Comparison of ENCODE assay signal across 23 mouse cellular contexts in genomic region chr13:7090916-7091315, GRCm38 (mm10).
DNase-seq lines count a peak whose midpoint lies in the region; ATAC-seq and TF ChIP-seq lines count a peak whose summit lies in the region.
"Had no signal": no experiment of that assay in that cellular context is flagged by ENCODE, and none has a peak within 500 bp of the region (broad histone marks: within the 10 kb centered on the region; RNA-seq: fewer than 3 reads in every experiment).

No protein-coding gene starts in this region.

- no peaks in the 10 kb centered on the region for H3K4me1 ChIP-seq in lung, embryonic 14.5 days (ENCODE audit: insufficient read depth)
- H3K4me1 ChIP-seq: embryonic facial prominence, embryonic 12.5 days; forebrain, embryonic 12.5 days; heart, embryonic 15.5 days; hindbrain, embryonic 13.5 days had no signal

- no peak overlapping the region for H3K9ac ChIP-seq in lung, embryonic 14.5 days
- H3K9ac ChIP-seq: embryonic facial prominence, embryonic 12.5 days; forebrain, embryonic 12.5 days; heart, embryonic 15.5 days; hindbrain, embryonic 13.5 days had no signal

- no peak for ATAC-seq in lung, embryonic 14.5 days (ENCODE audit: insufficient read depth)
- ATAC-seq: forebrain, embryonic 16.5 days; hindbrain, postnatal 0 days had no signal

- intact Hi-C loops in left cerebral cortex, postnatal 36 days (cut with DNase I): no loop called here

- H3K4me2 ChIP-seq in lung, embryonic 14.5 days: no peak overlapping the region
- H3K4me2 ChIP-seq: embryonic facial prominence, embryonic 12.5 days; forebrain, embryonic 12.5 days; heart, embryonic 11.5 days; heart, embryonic 15.5 days; hindbrain, embryonic 13.5 days had no signal

- peak; percentile 2 for DNase-seq in layer of hippocampus, adult 9-10 months (ENCODE audit: low spot score)
- DNase-seq in layer of hippocampus, adult 8-10 months (ENCODE audit: low spot score in 2 of 2): no peak
- DNase-seq in lung, embryonic 14.5 days: peak; percentile 32
- DNase-seq in lung, postnatal 4 days: no peak
- peak; percentile 3 to 4 for DNase-seq in left cerebral cortex, postnatal 36 days (ENCODE audit: low spot score in 2 of 2)
- DNase-seq in testis, postnatal 10 days (ENCODE audit: low spot score): no peak
- DNase-seq: adrenal gland, adult 8-10 months; adrenal gland, postnatal 36 days; cerebellum, adult 11 months; cerebellum, adult 8-10 months; cerebellum, postnatal 14 days; embryo, embryonic 11 days; gastrocnemius, postnatal 14 days; heart, adult 2 months; heart, postnatal 14 days had no signal

- H3K27ac ChIP-seq in lung, embryonic 14.5 days (ENCODE audit: low read depth): no peak overlapping the region
- H3K27ac ChIP-seq: embryonic facial prominence, embryonic 12.5 days; forebrain, embryonic 12.5 days; heart, adult 2 months; heart, embryonic 15.5 days; hindbrain, embryonic 13.5 days; hindbrain, postnatal 0 days had no signal

- 81% methylated on average over 2 of the region's 2 CpGs for WGBS in lung, embryonic 14.5 days

- no peaks in the 10 kb centered on the region for H3K27me3 ChIP-seq in lung, embryonic 14.5 days (ENCODE audit: insufficient read depth, low read length)
- H3K27me3 ChIP-seq: embryonic facial prominence, embryonic 12.5 days; forebrain, embryonic 12.5 days; heart, embryonic 15.5 days; hindbrain, embryonic 13.5 days had no signal

- no peaks in the 10 kb centered on the region for H3K9me3 ChIP-seq in lung, embryonic 14.5 days (ENCODE audit: low read depth, low read length)
- H3K9me3 ChIP-seq: embryonic facial prominence, embryonic 12.5 days; forebrain, embryonic 12.5 days; G1E; heart, embryonic 15.5 days; hindbrain, embryonic 13.5 days had no signal

- no peak for TF ChIP-seq CTCF in lung, embryonic 14.5 days (IDR thresholded peaks at IDR 0.05; ENCODE audit: low read depth)

- no peak overlapping the region for H3K4me3 ChIP-seq in lung, embryonic 14.5 days (ENCODE audit: low read depth, low read length)
- H3K4me3 ChIP-seq: embryonic facial prominence, embryonic 12.5 days; forebrain, embryonic 12.5 days; heart, adult 2 months; heart, embryonic 15.5 days; hindbrain, embryonic 13.5 days had no signal

- H3K36me3 ChIP-seq in lung, embryonic 14.5 days (ENCODE audit: insufficient read depth): no peaks in the 10 kb centered on the region
- H3K36me3 ChIP-seq: embryonic facial prominence, embryonic 12.5 days; forebrain, embryonic 12.5 days; G1E; heart, embryonic 15.5 days; hindbrain, embryonic 13.5 days had no signal

Comparison
In these comparisons a context has a peak if more than half of its experiments do, and no peak if none do; other contexts are left out.
1. DNase-seq: peak in layer of hippocampus, adult 9-10 months (single experiment), lung, embryonic 14.5 days (single experiment) and left cerebral cortex, postnatal 36 days (2 of 2); none in layer of hippocampus, adult 8-10 months (0 of 2), lung, postnatal 4 days (0 of 2) and testis, postnatal 10 days (single experiment).